Mouse (Mus musculus): Measurements from ENCODE around the gene Gm10203. TPM values are rescaled to one million over a fixed set of nuclear protein-coding genes. Genes with fewer than 3 reads are reported as not detected.

The Gm10203 gene
- total and polyA plus RNA-seq, 2 experiments from 2014 or later, result not detected

DNA sequence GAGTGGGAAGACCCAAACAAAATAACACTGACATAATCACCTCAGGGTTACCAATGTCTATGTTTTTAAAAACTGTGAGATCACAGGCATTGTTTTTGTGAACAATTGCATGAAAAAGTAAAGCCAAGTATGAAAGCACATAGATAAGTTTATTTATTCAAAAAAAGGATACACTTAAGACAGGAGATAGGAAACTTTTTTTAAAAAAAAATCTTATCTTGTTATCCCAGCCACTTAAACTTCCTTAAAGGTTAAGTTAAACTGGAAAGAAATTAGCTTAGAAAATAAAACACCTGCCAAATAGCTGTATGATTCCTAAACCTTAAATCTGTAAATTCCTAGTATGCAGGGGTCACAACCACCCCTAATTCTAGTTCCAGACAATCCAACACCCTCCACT, 31.0 kb upstream of the Gm10203 start:
- TF ChIP-seq CTCF (IDR thresholded peaks at IDR 0.05; ENCODE audit: low read depth), result no peak

DNA sequence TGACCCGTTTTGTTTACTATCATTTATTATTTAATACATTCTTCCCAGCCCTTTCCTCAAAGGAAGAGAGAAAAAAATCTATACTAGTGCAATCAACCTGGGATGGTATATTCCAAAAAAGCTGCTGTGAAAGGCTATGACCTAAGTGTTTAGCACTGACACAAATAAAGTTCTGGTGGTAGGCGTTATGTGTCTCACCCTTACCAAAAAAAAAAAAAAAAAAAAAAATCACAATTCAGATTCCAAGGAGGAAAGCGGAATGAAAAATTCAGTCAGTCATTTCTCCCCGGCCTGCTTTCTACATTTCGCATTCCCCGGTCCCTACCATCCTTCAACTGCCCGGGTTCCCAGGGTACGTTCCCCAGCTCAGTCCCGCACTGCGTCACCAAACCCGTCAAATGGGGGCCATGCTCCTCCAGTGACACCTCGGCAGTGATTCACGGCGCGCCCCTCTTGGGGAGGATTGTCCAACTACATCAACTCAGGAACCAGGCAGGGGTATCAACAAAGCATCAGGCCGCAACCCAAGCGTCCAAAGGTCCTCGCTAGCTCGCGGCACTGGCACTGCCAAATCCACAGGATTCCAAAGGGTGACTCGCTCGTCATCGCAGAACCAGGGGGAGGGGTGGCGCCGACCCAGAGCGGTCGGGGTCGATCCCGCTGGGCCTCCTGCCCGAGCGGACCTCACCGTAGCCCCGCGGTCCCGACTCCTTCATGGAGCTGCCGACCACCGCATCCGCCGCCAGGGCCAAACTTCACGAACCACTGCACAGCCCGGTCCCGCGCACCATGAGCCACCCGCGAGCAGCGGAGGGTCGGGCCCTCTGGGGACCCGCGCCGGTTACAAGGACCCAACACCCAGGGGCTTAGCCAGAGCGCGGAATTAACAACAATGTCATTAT, 29.5 kb upstream of the Gm10203 start:
- WGBS, result 1% methylated on average over 52 of the region's 52 CpGs
- Histone ChIP-seq H3K4me1 (ENCODE audit: insufficient read depth) (no peaks in the 10 kb centered on the region), H3K9me3 (ENCODE audit: low read length) (no peaks in the 10 kb centered on the region), H3K9ac (peak overlapping the region; percentile 97), H3K4me3 (ENCODE audit: low read depth, low read length) (peak overlapping the region; percentile 96), H3K4me2 (ENCODE audit: low read depth) (peak overlapping the region; percentile 56), H3K27me3 (ENCODE audit: insufficient read depth, low read length) (no peaks in the 10 kb centered on the region), H3K27ac (ENCODE audit: low read depth, low read length) (peak overlapping the region; percentile 98), H3K36me3 (ENCODE audit: insufficient read depth) (no peaks in the 10 kb centered on the region)
- peak; percentile 10; the same call in 1 of the 2 replicates for TF ChIP-seq CTCF (IDR thresholded peaks at IDR 0.05; ENCODE audit: low read depth)
- ATAC-seq (peak; percentile 53), DNase-seq (peak; percentile 77)

More for the DNA sequence above, 31.0 kb upstream of the Gm10203 start:
- no peak overlapping the region for H3K9ac ChIP-seq
- no peak for DNase-seq
- ATAC-seq, result no peak
- H3K36me3 ChIP-seq (ENCODE audit: insufficient read depth), result no peaks in the 10 kb centered on the region
- H3K4me3 ChIP-seq (ENCODE audit: low read depth, low read length), result no peak overlapping the region
- H3K9me3 ChIP-seq (ENCODE audit: low read length), result no peaks in the 10 kb centered on the region
- no peak overlapping the region for H3K27ac ChIP-seq (ENCODE audit: low read depth, low read length)
- H3K4me1 ChIP-seq (ENCODE audit: insufficient read depth), result 0 out of 2 replicates have a peak, but pooled peaks cover 3% of the 10 kb centered on the region
- H3K27me3 ChIP-seq (ENCODE audit: insufficient read depth, low read length), result no peaks in the 10 kb centered on the region
- H3K4me2 ChIP-seq (ENCODE audit: low read depth), result peak overlapping the region; percentile 56; the same call in 1 of the 2 replicates

GRCm38 (mm10) chr6:149101076-149101942, 28.7 kb upstream of the Gm10203 start, which contains the start of gene Dennd5b:
Gene Dennd5b (minus strand): TSS chr6:149101680.
- Histone ChIP-seq H3K9me3 (ENCODE audit: low read length) (no peaks in the 10 kb centered on the region), H3K36me3 (ENCODE audit: insufficient read depth) (no peaks in the 10 kb centered on the region), H3K9ac (peak within 1 kb of the TSS; percentile 97), H3K4me2 (ENCODE audit: low read depth) (peak within 1 kb of the TSS; percentile 56), H3K27me3 (ENCODE audit: insufficient read depth, low read length) (no peaks in the 10 kb centered on the region), H3K4me3 (ENCODE audit: low read depth, low read length) (peak within 1 kb of the TSS; percentile 96), H3K4me1 (ENCODE audit: insufficient read depth) (no peaks in the 10 kb centered on the region), H3K27ac (ENCODE audit: low read depth, low read length) (peak within 1 kb of the TSS; percentile 98)
- TF ChIP-seq CTCF (IDR thresholded peaks at IDR 0.05; ENCODE audit: low read depth), result peak; percentile 1; the same call in 1 of the 2 replicates
- 2% methylated on average over 123 of the region's 124 CpGs for WGBS
- peak; percentile 94 for ATAC-seq
- DNase-seq, result peak; percentile 94

DNA sequence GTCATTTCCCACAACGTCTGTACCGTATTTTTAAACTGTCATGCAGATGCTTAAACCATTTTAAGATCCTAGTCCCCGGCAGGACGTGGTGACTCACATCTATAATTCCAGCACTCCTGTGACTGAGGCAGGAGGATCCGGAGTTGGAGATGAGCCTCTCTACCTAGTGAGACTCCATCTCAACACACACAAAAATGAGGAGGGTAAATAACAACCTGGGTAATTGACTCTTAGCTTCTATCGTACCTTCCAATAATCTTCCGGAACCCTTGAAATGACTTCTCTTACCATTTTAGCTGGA, 28.1 kb upstream of the Gm10203 start:
- H3K27ac ChIP-seq (ENCODE audit: low read depth, low read length), result peak overlapping the region; percentile 98
- peak overlapping the region; percentile 56 for H3K4me2 ChIP-seq (ENCODE audit: low read depth)
- 12% methylated on average over 7 of the region's 7 CpGs for WGBS
- no peaks in the 10 kb centered on the region for H3K4me1 ChIP-seq (ENCODE audit: insufficient read depth)
- no peak for ATAC-seq
- H3K36me3 ChIP-seq (ENCODE audit: insufficient read depth), result no peaks in the 10 kb centered on the region
- no peak for TF ChIP-seq CTCF (IDR thresholded peaks at IDR 0.05; ENCODE audit: low read depth)
- H3K9ac ChIP-seq, result peak overlapping the region; percentile 97
- peak overlapping the region; percentile 96 for H3K4me3 ChIP-seq (ENCODE audit: low read depth, low read length)
- H3K27me3 ChIP-seq (ENCODE audit: insufficient read depth, low read length), result no peaks in the 10 kb centered on the region
- DNase-seq, result no peak
- no peaks in the 10 kb centered on the region for H3K9me3 ChIP-seq (ENCODE audit: low read length)

DNA sequence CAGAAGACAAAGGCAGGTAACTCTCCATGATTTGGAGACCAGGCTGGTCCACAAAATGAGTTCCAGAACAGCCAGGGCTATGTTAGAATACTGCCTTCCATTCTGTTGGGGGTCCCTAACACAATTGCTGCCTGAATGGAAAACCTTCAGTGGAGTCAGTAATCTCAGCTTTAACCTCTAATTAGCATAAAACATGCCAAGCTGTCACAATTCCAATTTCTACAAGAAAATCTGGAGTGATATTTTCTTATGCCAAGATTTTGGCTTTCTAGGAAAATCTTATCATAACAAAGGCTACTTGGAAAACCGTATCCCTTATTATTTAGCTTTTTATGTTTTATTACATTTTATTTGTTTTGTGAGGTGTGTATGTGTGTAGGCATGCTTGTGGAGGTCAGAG, 26.5 kb upstream of the Gm10203 start:
- Histone ChIP-seq H3K4me2 (ENCODE audit: low read depth) (no peak overlapping the region), H3K4me3 (ENCODE audit: low read depth, low read length) (no peak overlapping the region), H3K9me3 (ENCODE audit: low read length) (no peaks in the 10 kb centered on the region), H3K27ac (ENCODE audit: low read depth, low read length) (no peak overlapping the region), H3K27me3 (ENCODE audit: insufficient read depth, low read length) (no peaks in the 10 kb centered on the region), H3K36me3 (ENCODE audit: insufficient read depth) (no peaks in the 10 kb centered on the region), H3K4me1 (ENCODE audit: insufficient read depth) (no peaks in the 10 kb centered on the region), H3K9ac (no peak overlapping the region)
- 70% methylated on average over 1 of the region's 1 CpGs for WGBS
- DNase-seq, result peak; percentile 14
- no peak for ATAC-seq
- TF ChIP-seq CTCF (IDR thresholded peaks at IDR 0.05; ENCODE audit: low read depth), result no peak

- Histone ChIP-seq H3K36me3 (ENCODE audit: insufficient read depth) (no peaks in the 10 kb centered on the region), H3K9ac (no peak overlapping the region), H3K4me3 (ENCODE audit: low read depth, low read length) (no peak overlapping the region), H3K27me3 (ENCODE audit: insufficient read depth, low read length) (no peaks in the 10 kb centered on the region), H3K27ac (ENCODE audit: low read depth, low read length) (no peak overlapping the region), H3K9me3 (ENCODE audit: low read length) (no peaks in the 10 kb centered on the region), H3K4me1 (ENCODE audit: insufficient read depth) (no peaks in the 10 kb centered on the region), H3K4me2 (ENCODE audit: low read depth) (no peak overlapping the region)
- DNase-seq (no peak), ATAC-seq (no peak)
- 83% methylated on average over 3 of the region's 3 CpGs for WGBS
- no peak for TF ChIP-seq CTCF (IDR thresholded peaks at IDR 0.05; ENCODE audit: low read depth)
Measured at GRCm38 (mm10) chr6:149107615-149108014, 22.4 kb upstream of the Gm10203 start.

Measured in forebrain, postnatal 0 days (tissue).